Mouse (Mus musculus): Measurements from ENCODE around the gene Clstn3.
A peak's percentile ranks its signal among the peaks of the same experiment; 100 is the strongest.
"Not testable (repeated sequence)": the region's sequence is repeated elsewhere in the genome, so short reads cannot be mapped to it uniquely, and the experiment has no call there.

Clstn3 gene

GRCm38 (mm10) chr6:124464305-124465271 is at the start of gene Clstn3:
Gene Clstn3 (minus strand): TSS chr6:124464794.
- peak; percentile 29 for DNase-seq (ENCODE audit: low read depth)

- peak; percentile 70 for DNase-seq (ENCODE audit: low read depth)
Measured at GRCm38 (mm10) chr6:124512355-124512836, 47.8 kb upstream of the Clstn3 start, which contains the start of gene C1ra. Gene C1ra (plus strand): TSS chr6:124512405.

- DNase-seq (ENCODE audit: low read depth): no peak
Measured at GRCm38 (mm10) chr6:124511936-124512335, 47.3 kb upstream of the Clstn3 start.

GRCm38 (mm10) chr6:124509192-124509591 is 44.6 kb upstream of the Clstn3 start:
- not testable (repeated sequence) for DNase-seq (ENCODE audit: low read depth)

- DNase-seq (ENCODE audit: low read depth): no peak
Measured at GRCm38 (mm10) chr6:124508292-124508691, 43.7 kb upstream of the Clstn3 start.

GRCm38 (mm10) chr6:124506991-124507390 is 42.4 kb upstream of the Clstn3 start:
- no peak for DNase-seq (ENCODE audit: low read depth)

GRCm38 (mm10) chr6:124505028-124505427 is 40.4 kb upstream of the Clstn3 start:
- DNase-seq (ENCODE audit: low read depth): no peak

GRCm38 (mm10) chr6:124502021-124502420 is 37.4 kb upstream of the Clstn3 start:
- DNase-seq (ENCODE audit: low read depth): no peak

GRCm38 (mm10) chr6:124501473-124501872 is 36.9 kb upstream of the Clstn3 start:
- DNase-seq (ENCODE audit: low read depth): no peak

- DNase-seq (ENCODE audit: low read depth): no peak
Measured at GRCm38 (mm10) chr6:124499914-124500566, 35.4 kb upstream of the Clstn3 start.

- no peak for DNase-seq (ENCODE audit: low read depth)
Measured at GRCm38 (mm10) chr6:124496054-124496453, 31.5 kb upstream of the Clstn3 start.

- DNase-seq (ENCODE audit: low read depth): no peak
Measured at GRCm38 (mm10) chr6:124493886-124494285, 29.3 kb upstream of the Clstn3 start.

- DNase-seq (ENCODE audit: low read depth): peak; percentile 70
Measured at GRCm38 (mm10) chr6:124492842-124493561, 28.4 kb upstream of the Clstn3 start, which contains the start of gene C1rl. Gene C1rl (plus strand): TSS chr6:124493113.

GRCm38 (mm10) chr6:124491427-124491826 is 26.8 kb upstream of the Clstn3 start:
- no peak for DNase-seq (ENCODE audit: low read depth)

- DNase-seq (ENCODE audit: low read depth): no peak
Measured at GRCm38 (mm10) chr6:124488952-124489351, 24.4 kb upstream of the Clstn3 start.

- no peak for DNase-seq (ENCODE audit: low read depth)
Measured at GRCm38 (mm10) chr6:124487509-124487908, 22.9 kb upstream of the Clstn3 start.

GRCm38 (mm10) chr6:124485414-124486144 is 21.0 kb upstream of the Clstn3 start:
- DNase-seq (ENCODE audit: low read depth): no peak

GRCm38 (mm10) chr6:124484851-124485250 is 20.3 kb upstream of the Clstn3 start:
- DNase-seq (ENCODE audit: low read depth): no peak

GRCm38 (mm10) chr6:124483831-124484230 is 19.2 kb upstream of the Clstn3 start:
- not testable (repeated sequence) for DNase-seq (ENCODE audit: low read depth)

GRCm38 (mm10) chr6:124481571-124481970 is 17.0 kb upstream of the Clstn3 start:
- DNase-seq (ENCODE audit: low read depth): peak; percentile 58

GRCm38 (mm10) chr6:124480295-124480694 is 15.7 kb upstream of the Clstn3 start:
- DNase-seq (ENCODE audit: low read depth): peak; percentile 64

Data from induced T-regulatory cell, adult 2 months (primary cell).